Mouse (Mus musculus): Measurements from ENCODE around the gene Lrrc25. TPM values are rescaled to one million over a fixed set of nuclear protein-coding genes. Genes with fewer than 3 reads are reported as not detected.

Lrrc25 gene
- polyA plus RNA-seq, 1 experiment from 2014 or later, result 1.1 TPM

DNA sequence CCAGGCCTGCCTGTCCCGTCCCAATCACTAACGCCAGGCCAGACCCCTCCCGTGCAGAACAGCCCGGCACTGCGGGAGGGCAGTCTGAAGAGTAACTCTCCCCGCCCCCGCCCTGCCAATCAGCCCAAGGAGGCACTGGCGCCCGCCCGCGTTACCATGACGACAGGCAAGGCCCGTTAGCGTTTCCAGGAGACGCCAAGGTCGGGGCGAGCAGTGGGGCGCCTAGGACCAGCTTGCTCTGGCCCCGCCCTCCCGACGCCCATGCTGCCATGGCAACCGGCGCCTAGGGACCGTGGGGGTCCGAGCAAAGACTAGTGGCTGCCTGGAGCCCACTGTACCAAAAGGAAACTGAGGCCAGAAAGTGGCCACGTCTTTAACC is 14.7 kb upstream of the Lrrc25 start:
- Histone ChIP-seq H3K36me3 (peaks cover 28% of the 10 kb centered on the region), H3K9me3 (no peaks in the 10 kb centered on the region), H3K27ac (peak overlapping the region; percentile 96), H3K27me3 (peaks cover 14% of the 10 kb centered on the region), H3K9ac (replicated peaks) (peak overlapping the region; percentile 57), H3K4me3 (replicated peaks) (peak overlapping the region; percentile 22), H3K4me2 (replicated peaks) (peak overlapping the region; percentile 51), H3K4me1 (replicated peaks) (peaks cover 88% of the 10 kb centered on the region)
- ATAC-seq, result peak; percentile 47
- 0% methylated on average over 21 of the region's 26 CpGs for WGBS

DNA sequence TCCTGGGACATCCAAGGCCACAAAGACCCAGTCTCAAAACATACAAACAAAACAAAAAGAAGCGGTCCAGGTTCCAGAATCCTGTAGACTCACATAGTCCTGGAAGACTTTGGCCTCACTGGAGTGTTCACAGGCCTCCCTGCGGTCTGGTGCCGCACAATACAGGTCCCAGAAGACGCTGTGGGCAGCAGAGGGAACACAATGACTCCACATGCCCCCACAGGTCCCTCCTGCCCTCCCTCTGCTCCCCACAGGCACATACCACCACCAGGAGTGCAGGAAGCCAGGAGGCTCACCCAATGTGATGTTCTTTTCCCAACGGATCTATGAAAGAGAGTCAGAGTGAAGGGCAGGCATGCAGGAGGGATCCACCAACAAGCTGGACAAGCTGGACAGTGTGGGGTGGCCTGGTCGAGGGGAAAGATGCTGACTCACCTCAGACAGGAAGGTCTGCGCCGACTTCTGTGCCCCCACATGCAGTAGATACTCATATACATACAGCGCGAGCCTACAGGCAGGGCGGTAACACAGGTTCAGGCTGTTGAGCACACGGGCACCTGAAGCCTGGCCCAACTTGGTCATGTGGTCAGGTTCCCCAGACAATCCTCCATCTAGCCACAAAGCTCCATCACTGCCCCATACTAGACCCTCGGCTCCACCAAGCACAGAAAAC is 13.7 kb upstream of the Lrrc25 start:
- no peak for ATAC-seq
- H3K27ac ChIP-seq, result peak overlapping the region; percentile 96
- no peak overlapping the region for H3K9ac ChIP-seq (replicated peaks)
- no peak overlapping the region for H3K4me3 ChIP-seq (replicated peaks)
- H3K9me3 ChIP-seq, result no peaks in the 10 kb centered on the region
- 95% methylated on average over 13 of the region's 13 CpGs for WGBS
- H3K27me3 ChIP-seq, result peaks cover 4% of the 10 kb centered on the region; the same call in 1 of the 2 replicates
- H3K4me1 ChIP-seq (replicated peaks), result peaks cover 90% of the 10 kb centered on the region
- H3K36me3 ChIP-seq, result peaks cover 18% of the 10 kb centered on the region
- H3K4me2 ChIP-seq (replicated peaks), result no peak overlapping the region

DNA sequence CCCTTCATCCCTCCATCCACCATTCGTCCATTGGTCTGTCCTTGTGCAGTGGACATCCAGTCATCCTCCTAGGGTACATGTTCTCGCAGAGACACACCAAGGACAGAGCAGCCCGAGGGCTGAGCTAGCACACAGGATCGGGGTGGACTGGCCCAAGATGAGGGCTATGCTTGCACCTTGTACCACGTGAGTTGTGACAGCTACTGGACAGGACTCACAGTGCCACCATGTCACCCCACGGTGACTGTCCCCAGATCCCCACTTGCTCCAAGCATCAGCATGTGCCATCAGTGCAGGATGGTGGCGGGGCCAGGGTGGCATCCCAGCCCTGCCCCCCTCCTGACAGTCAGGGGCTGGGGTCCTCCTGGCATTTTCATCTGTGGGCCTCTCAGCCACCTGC is 11.4 kb upstream of the Lrrc25 start:
- peaks cover 87% of the 10 kb centered on the region for H3K4me1 ChIP-seq (replicated peaks)
- 94% methylated on average over 7 of the region's 7 CpGs for WGBS

DNA sequence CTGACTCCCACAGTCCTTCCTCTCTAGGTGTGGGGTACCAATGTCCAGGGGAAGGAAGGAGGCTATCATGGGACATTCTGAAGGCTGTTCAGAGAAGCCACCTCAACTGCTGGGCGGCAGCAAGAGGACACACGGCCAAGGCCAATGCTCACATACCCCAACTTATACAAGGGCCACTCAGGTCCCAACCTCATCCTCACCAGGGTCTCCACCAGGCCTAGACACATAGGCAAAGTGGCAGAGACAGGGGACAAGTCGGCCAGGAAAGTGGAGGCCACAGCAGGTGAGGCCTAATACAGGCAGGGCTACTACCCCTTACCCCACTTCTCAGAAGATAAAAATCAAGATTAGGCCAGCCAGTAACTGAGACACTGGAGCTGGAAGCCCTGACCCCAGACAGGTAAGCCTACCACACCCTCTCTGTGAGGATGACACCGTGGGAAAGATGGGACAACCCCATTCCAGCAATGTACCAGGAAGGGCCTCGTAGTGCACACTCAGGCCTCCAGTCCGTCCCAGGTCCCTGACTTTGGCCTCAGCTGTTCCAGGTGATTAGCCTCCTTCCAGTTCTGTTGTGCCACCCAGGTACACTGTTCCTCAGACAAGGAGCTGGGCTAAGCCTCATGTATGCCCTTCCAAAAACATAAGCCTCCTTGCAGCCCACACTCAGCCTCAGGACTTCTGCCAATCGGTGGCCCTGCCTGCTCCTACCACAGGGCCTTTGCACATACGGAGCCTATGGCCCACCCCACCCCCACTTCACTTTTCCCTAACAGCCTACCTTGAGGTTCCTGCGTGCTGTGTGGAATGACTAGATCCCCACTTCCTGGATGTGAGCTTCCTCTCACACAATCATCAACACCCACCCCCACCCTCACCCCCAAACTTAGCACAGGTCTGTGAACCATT is 9.8 kb upstream of the Lrrc25 start:
- Histone ChIP-seq H3K27ac (0 out of 2 replicates have a peak overlapping the region, but pooled peaks have one; percentile 40), H3K27me3 (no peaks in the 10 kb centered on the region), H3K4me3 (replicated peaks) (0 out of 2 replicates have a peak overlapping the region, but pooled peaks have one; percentile 77), H3K9ac (replicated peaks) (no peak overlapping the region), H3K4me1 (replicated peaks) (peaks cover 86% of the 10 kb centered on the region), H3K9me3 (no peaks in the 10 kb centered on the region), H3K36me3 (peaks cover 18% of the 10 kb centered on the region), H3K4me2 (replicated peaks) (peak overlapping the region; percentile 81)
- no peak for ATAC-seq
- WGBS, result 90% methylated on average over 9 of the region's 9 CpGs

More for the DNA sequence above, 11.4 kb upstream of the Lrrc25 start:
- no peaks in the 10 kb centered on the region for H3K9me3 ChIP-seq
- H3K27me3 ChIP-seq, result no peaks in the 10 kb centered on the region
- H3K27ac ChIP-seq, result peak overlapping the region; percentile 54; the same call in 1 of the 2 replicates
- ATAC-seq, result no peak
- H3K36me3 ChIP-seq, result peaks cover 18% of the 10 kb centered on the region
- H3K4me3 ChIP-seq (replicated peaks), result no peak overlapping the region
- peak overlapping the region; percentile 42 for H3K9ac ChIP-seq (replicated peaks)
- no peak overlapping the region for H3K4me2 ChIP-seq (replicated peaks)

DNA sequence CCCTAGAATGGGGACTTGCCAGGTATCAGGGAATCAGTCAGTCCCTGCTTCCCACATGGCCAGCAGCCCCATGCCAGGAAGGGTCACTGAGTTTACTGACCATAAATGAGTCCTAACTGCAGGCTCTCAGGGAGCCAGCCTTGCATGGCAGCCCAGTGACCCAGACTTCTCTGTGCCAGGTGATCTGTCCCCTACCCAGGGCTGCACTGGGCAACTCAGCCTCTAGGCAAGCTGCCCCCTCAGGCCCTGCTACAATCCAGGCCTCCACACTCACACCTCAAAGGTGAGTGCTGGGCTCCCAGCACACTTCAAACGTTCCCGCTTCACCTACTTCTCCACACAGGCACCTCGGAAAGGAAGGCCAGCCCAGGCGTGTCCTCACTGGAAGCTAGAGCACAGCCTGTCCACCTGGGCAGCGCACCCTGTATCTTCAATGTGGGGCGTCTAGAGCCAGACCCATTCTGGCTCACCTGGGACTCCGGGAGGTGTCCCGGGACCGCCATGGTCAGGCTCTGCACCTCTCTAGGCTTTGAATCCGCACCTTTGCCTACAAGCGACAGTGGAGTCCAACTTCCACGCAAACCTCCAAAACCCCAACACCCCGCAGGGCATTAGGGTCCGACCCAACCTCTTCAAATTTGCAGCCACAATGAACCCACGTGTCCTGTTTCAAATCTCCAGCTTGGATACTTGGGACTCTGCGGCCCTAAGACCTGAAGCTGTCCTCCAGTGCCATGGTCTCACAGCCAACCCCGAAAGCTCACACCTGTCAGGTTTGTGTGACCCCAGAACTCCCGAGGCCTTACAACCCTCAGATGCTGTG is 9.0 kb upstream of the Lrrc25 start:
- Histone ChIP-seq H3K4me1 (replicated peaks) (peaks cover 85% of the 10 kb centered on the region), H3K27ac (peak overlapping the region; percentile 71), H3K27me3 (no peaks in the 10 kb centered on the region)

DNA sequence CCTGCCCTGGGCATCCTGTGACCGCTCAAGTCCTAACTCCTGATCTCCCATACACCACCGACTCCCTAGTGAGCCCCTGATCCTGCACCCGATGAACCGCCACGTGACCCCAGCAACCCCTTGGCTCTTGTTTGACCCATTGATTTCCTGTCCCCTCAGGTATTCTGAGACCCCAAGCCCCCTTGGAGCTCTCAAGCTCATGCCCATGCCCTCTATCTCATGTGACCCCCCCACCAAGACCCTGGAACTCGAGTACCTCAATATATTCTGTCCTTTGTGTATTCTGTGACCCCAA is 8.4 kb upstream of the Lrrc25 start:
- ATAC-seq, result no peak
- peaks cover 79% of the 10 kb centered on the region for H3K4me1 ChIP-seq (replicated peaks)
- peak overlapping the region; percentile 71; the same call in 1 of the 2 replicates for H3K27ac ChIP-seq
- 32% methylated on average over 6 of the region's 6 CpGs for WGBS
- H3K4me2 ChIP-seq (replicated peaks), result peak overlapping the region; percentile 81
- peaks cover 11% of the 10 kb centered on the region for H3K36me3 ChIP-seq
- H3K4me3 ChIP-seq (replicated peaks), result peak overlapping the region; percentile 77
- no peaks in the 10 kb centered on the region for H3K27me3 ChIP-seq
- H3K9me3 ChIP-seq, result no peaks in the 10 kb centered on the region
- peak overlapping the region; percentile 92 for H3K9ac ChIP-seq (replicated peaks)

More for the DNA sequence above, 9.0 kb upstream of the Lrrc25 start:
- peak overlapping the region; percentile 77 for H3K4me3 ChIP-seq (replicated peaks)
- H3K9me3 ChIP-seq, result no peaks in the 10 kb centered on the region
- peak overlapping the region; percentile 92 for H3K9ac ChIP-seq (replicated peaks)
- WGBS, result 66% methylated on average over 18 of the region's 18 CpGs
- peak overlapping the region; percentile 81 for H3K4me2 ChIP-seq (replicated peaks)
- ATAC-seq, result no peak
- peaks cover 16% of the 10 kb centered on the region for H3K36me3 ChIP-seq

DNA sequence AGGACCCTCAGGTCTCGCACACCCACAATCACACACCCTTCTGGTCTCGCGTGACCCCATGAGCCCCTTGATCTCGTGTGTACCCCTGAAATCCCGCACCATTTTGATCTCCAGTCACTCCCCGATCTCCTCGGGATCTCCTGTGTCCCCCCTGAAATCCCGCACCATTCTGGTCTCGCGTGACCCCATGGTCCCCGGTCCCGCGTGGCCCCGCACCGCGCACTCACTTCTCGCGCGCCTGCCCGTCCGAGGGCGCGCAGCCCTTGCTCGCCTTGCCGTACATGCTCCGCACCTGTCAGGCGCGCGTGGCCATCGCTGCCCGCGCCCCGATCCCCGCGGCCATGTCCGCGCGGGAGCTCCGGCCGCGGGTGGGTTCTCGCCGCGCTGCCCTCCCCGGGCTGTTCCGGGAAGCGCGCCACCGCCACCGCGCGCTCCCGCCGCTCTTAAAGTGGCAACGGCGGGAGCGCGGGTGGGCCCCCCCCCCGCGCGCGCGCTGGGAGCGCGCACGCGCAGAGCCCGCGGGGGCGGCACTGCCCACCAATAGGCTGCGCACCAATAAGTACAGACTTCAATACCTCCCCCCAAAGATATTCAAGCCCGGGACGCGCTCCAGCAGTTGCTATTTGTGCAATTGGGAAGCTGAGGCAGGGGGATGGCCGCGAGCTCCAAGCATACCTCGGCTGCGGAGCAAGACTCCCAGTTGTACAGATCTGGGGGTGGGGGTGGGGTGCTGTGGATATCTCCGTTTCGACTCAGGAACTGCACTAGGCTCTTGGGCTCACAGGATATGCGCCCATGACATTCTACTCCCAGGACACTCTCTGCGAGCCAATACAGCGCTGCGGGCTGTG is 7.8 kb upstream of the Lrrc25 start:
- Histone ChIP-seq H3K9ac (replicated peaks) (peak overlapping the region; percentile 92), H3K4me2 (replicated peaks) (peak overlapping the region; percentile 81), H3K27ac (peak overlapping the region; percentile 71), H3K27me3 (no peaks in the 10 kb centered on the region), H3K4me1 (replicated peaks) (peaks cover 77% of the 10 kb centered on the region), H3K9me3 (no peaks in the 10 kb centered on the region), H3K4me3 (replicated peaks) (peak overlapping the region; percentile 77), H3K36me3 (peaks cover 6% of the 10 kb centered on the region; the same call in 1 of the 2 replicates)
- 2% methylated on average over 81 of the region's 84 CpGs for WGBS
- peak; percentile 5 for ATAC-seq

DNA sequence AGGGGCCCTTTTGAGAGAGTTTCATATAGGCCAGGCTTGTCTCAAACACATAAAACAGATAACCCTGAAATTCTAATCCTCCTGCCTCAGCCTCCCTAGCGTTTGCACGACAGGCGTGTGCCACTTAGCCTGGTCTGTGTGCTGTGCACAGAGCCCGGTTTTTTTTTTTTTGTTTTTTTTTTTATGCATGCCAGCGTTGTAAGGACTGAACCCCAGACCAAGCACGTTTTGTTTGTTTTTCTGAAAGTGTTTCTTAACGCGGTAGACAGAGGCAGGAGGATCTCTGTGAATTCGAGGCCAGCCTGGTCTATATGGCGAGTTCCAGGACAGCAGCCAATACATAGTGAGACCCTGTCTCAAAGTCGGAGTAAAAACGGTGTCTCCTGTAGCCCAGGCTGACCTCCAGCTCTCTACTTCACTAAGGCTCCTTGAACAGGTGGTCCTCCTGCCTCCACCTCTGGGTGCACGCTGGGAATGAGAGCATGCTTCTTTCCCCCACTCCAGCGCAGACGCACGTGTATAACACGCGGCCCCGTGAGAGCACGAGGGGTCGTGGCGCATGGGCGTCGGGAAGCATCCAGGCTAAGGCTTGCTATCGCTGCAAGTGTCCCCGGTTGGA is 7.1 kb upstream of the Lrrc25 start, which contains the start of gene Ssbp4:
Ssbp4 (minus strand) TSS at position 124 of the 619 bp plus-strand sequence.
- WGBS, result 4% methylated on average over 26 of the region's 26 CpGs
- peaks cover 74% of the 10 kb centered on the region for H3K4me1 ChIP-seq (replicated peaks)
- ATAC-seq, result peak; percentile 1; the same call in 1 of the 2 replicates

DNA sequence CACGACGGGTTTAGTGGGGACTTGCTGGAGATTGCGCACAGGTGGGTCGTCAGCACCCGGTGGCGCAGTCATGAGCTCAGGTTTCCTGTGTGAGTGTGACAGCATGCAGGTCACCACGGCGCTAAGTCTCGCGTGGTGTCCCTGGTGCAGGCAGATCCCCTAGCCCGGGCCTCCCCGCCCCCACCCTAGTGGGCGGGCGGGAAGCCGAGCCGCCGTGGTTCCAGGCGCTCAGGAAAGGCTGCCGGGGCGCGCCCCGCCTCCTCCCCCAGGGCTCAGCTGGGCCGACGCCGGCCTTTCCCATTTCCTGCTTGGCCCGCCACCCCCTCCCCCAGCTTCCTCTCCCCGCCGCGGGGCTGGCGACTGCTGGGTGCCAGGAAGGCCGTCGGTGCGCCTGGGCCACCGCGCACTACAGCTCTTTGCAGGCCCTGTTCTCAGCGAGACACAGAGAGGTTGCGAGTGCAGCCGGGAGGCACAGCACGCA is 6.5 kb upstream of the Lrrc25 start:
- Histone ChIP-seq H3K9me3 (no peaks in the 10 kb centered on the region), H3K9ac (replicated peaks) (peak overlapping the region; percentile 64), H3K4me3 (replicated peaks) (peak overlapping the region; percentile 77), H3K4me1 (replicated peaks) (peaks cover 69% of the 10 kb centered on the region), H3K36me3 (peaks cover 6% of the 10 kb centered on the region; the same call in 1 of the 2 replicates), H3K27me3 (no peaks in the 10 kb centered on the region), H3K4me2 (replicated peaks) (peak overlapping the region; percentile 81), H3K27ac (peak overlapping the region; percentile 90)
- ATAC-seq, result peak; percentile 46
- WGBS, result under 1% methylated on average over 38 of the region's 39 CpGs

More for the DNA sequence above, 7.1 kb upstream of the Lrrc25 start, which contains the start of gene Ssbp4:
- Histone ChIP-seq H3K4me3 (replicated peaks) (peak within 1 kb of the TSS; percentile 77), H3K27ac (peak within 1 kb of the TSS; percentile 90), H3K4me2 (replicated peaks) (peak within 1 kb of the TSS; percentile 81), H3K27me3 (no peaks in the 10 kb centered on the region), H3K36me3 (peaks cover 6% of the 10 kb centered on the region; the same call in 1 of the 2 replicates), H3K9me3 (no peaks in the 10 kb centered on the region), H3K9ac (replicated peaks) (peak within 1 kb of the TSS; percentile 92)

Measured in midbrain, embryonic 13.5 days (tissue).